Mouse (Mus musculus) urinary bladder, postnatal 14 days (tissue): ENCODE measurements around the gene Tnip3.

Experiments used
- DNase-seq: peaks from one replicate; pipeline ENCODE4 v3.0.0; 2021; ENCODE audit warnings: low spot score

Tnip3 gene

GRCm38 (mm10) chr6:65585333-65586053, 60.4 kb downstream of the Tnip3 start:
- no peak for DNase-seq

- no peak for DNase-seq
Observed at GRCm38 (mm10) chr6:65588847-65589246, 63.7 kb downstream of the Tnip3 start.

- DNase-seq = no peak
Observed at GRCm38 (mm10) chr6:65590018-65590417, 64.9 kb downstream of the Tnip3 start.

GRCm38 (mm10) chr6:65594171-65594570, 69.1 kb downstream of the Tnip3 start:
- no peak for DNase-seq

GRCm38 (mm10) chr6:65595371-65595770, 70.3 kb downstream of the Tnip3 start:
- DNase-seq = no peak

- DNase-seq = no peak
Observed at GRCm38 (mm10) chr6:65597056-65597818, 72.1 kb downstream of the Tnip3 start.

GRCm38 (mm10) chr6:65598522-65598921, 73.4 kb downstream of the Tnip3 start:
- DNase-seq = no peak

GRCm38 (mm10) chr6:65599865-65600739, 75.0 kb downstream of the Tnip3 start:
- no peak for DNase-seq

GRCm38 (mm10) chr6:65600887-65601286, 75.8 kb downstream of the Tnip3 start:
- DNase-seq = no peak

GRCm38 (mm10) chr6:65605778-65606177, 80.7 kb downstream of the Tnip3 start:
- no peak for DNase-seq

GRCm38 (mm10) chr6:65606946-65607345, 81.8 kb downstream of the Tnip3 start:
- no peak for DNase-seq

GRCm38 (mm10) chr6:65611834-65612233, 86.7 kb downstream of the Tnip3 start:
- DNase-seq = no peak

GRCm38 (mm10) chr6:65613924-65614585, 88.9 kb downstream of the Tnip3 start:
- DNase-seq = no peak

- DNase-seq = no peak
Observed at GRCm38 (mm10) chr6:65615641-65616040, 90.5 kb downstream of the Tnip3 start.

- DNase-seq = no peak
Observed at GRCm38 (mm10) chr6:65621260-65621659, 96.1 kb downstream of the Tnip3 start.

- DNase-seq = no peak
Observed at GRCm38 (mm10) chr6:65623016-65623715, 98.1 kb downstream of the Tnip3 start.

GRCm38 (mm10) chr6:65630578-65630977, 105.5 kb downstream of the Tnip3 start:
- DNase-seq = no peak

- DNase-seq = no peak
Observed at GRCm38 (mm10) chr6:65632184-65632583, 107.1 kb downstream of the Tnip3 start.

- no peak for DNase-seq
Observed at GRCm38 (mm10) chr6:65642431-65642830, 117.3 kb downstream of the Tnip3 start.

- DNase-seq = no peak
Observed at GRCm38 (mm10) chr6:65644110-65644509, 119.0 kb downstream of the Tnip3 start.

GRCm38 (mm10) chr6:65646408-65646807, 121.3 kb downstream of the Tnip3 start:
- no peak for DNase-seq
